Comparison of ENCODE assay signal across 17 mouse cellular contexts in genomic region chr16:25835723-25836122, GRCm38 (mm10).
"Had no signal": no experiment of that assay in that cellular context is flagged by ENCODE, and none has a peak within 500 bp of the region (broad histone marks: within the 10 kb centered on the region; RNA-seq: fewer than 3 reads in every experiment).

No protein-coding gene starts in this region.

- H3K27me3 ChIP-seq: liver, embryonic 13.5 days; liver, embryonic 15.5 days; lung, embryonic 15.5 days; megakaryocyte, embryonic 14.5 days; midbrain, embryonic 13.5 days; midbrain, embryonic 15.5 days; neural tube, embryonic 12.5 days; stomach, embryonic 15.5 days had no signal

- ATAC-seq: liver, postnatal 0 days; midbrain, embryonic 13.5 days; midbrain, embryonic 15.5 days had no signal

- DNase-seq: liver, embryonic 13.5 days; liver, postnatal 0 days; lung, postnatal 10 days; right cerebral cortex, postnatal 14 days; thymus, adult 2 months; thymus, postnatal 25 days; thymus, postnatal 4 days had no signal

- H3K4me1 ChIP-seq: liver, embryonic 13.5 days; liver, embryonic 15.5 days; lung, embryonic 15.5 days; megakaryocyte, embryonic 14.5 days; midbrain, embryonic 13.5 days; midbrain, embryonic 15.5 days; neural tube, embryonic 12.5 days; stomach, embryonic 15.5 days had no signal

- H3K4me3 ChIP-seq: liver, embryonic 13.5 days; liver, embryonic 15.5 days; lung, embryonic 15.5 days; megakaryocyte, embryonic 14.5 days; midbrain, embryonic 13.5 days; midbrain, embryonic 15.5 days; neural tube, embryonic 12.5 days; stomach, embryonic 15.5 days had no signal

- H3K9me3 ChIP-seq: liver, embryonic 13.5 days; liver, embryonic 15.5 days; lung, embryonic 15.5 days; midbrain, embryonic 13.5 days; midbrain, embryonic 15.5 days; neural tube, embryonic 12.5 days; stomach, embryonic 15.5 days had no signal

- H3K4me2 ChIP-seq: liver, embryonic 11.5 days; liver, embryonic 13.5 days; liver, embryonic 15.5 days; lung, embryonic 15.5 days; midbrain, embryonic 11.5 days; midbrain, embryonic 13.5 days; midbrain, embryonic 15.5 days; neural tube, embryonic 12.5 days; stomach, embryonic 15.5 days had no signal

- H3K27ac ChIP-seq: liver, embryonic 13.5 days; liver, embryonic 15.5 days; lung, embryonic 15.5 days; macrophage; midbrain, embryonic 13.5 days; midbrain, embryonic 15.5 days; neural tube, embryonic 12.5 days had no signal

- H3K9ac ChIP-seq: liver, embryonic 13.5 days; liver, embryonic 15.5 days; liver, postnatal 0 days; lung, embryonic 15.5 days; midbrain, embryonic 13.5 days; midbrain, embryonic 15.5 days; neural tube, embryonic 12.5 days; stomach, embryonic 15.5 days had no signal

- H3K36me3 ChIP-seq: liver, embryonic 13.5 days; liver, embryonic 15.5 days; lung, embryonic 15.5 days; midbrain, embryonic 13.5 days; midbrain, embryonic 15.5 days; neural tube, embryonic 12.5 days; stomach, embryonic 15.5 days had no signal
